Mouse (Mus musculus) neural tube, embryonic 12.5 days (tissue): Measurements from ENCODE around the gene Tnfsf8. TPM values are rescaled to one million over a fixed set of nuclear protein-coding genes. Genes with fewer than 3 reads are reported as not detected.

Experiments used
- ATAC-seq: fragments of 200-750 bp; cut with Nextera tagmentation; 2 replicates; pipeline ENCODE4 v1.8.0; 2017; ENCODE audit warnings: low read depth, mild to moderate bottlenecking, moderate TSS enrichment, moderate library complexity; ENCODE audit not compliant: low FRiP score
- H3K27ac ChIP-seq: fragments of 300-500 bp; sonication (generic); 2 replicates; pipeline ENCODE4 v1.5.1; 2016
- H3K27me3 ChIP-seq: fragments of 300-500 bp; sonication (generic); replicated peaks from 2 replicates; pipeline ENCODE4 v1.6.1; 2016; ENCODE audit warnings: mild to moderate bottlenecking
- H3K36me3 ChIP-seq: fragments of 300-500 bp; sonication (generic); 2 replicates; pipeline ENCODE4 v1.6.1; 2016; ENCODE audit warnings: mild to moderate bottlenecking
- H3K4me1 ChIP-seq: fragments of 300-500 bp; sonication (generic); 2 replicates; pipeline ENCODE4 v1.6.1; 2016
- H3K4me2 ChIP-seq: fragments of 300-500 bp; sonication (generic); replicated peaks from 2 replicates; pipeline ENCODE4 v1.6.1; 2016; ENCODE audit warnings: mild to moderate bottlenecking
- H3K4me3 ChIP-seq: fragments of 300-500 bp; sonication (generic); 2 replicates; pipeline ENCODE4 v1.5.1; 2016
- H3K9ac ChIP-seq: fragments of 300-500 bp; sonication (generic); 2 replicates; pipeline ENCODE4 v1.6.1; 2016; ENCODE audit warnings: mild to moderate bottlenecking
- H3K9me3 ChIP-seq: fragments of 300-500 bp; sonication (generic); 2 replicates; pipeline ENCODE4 v1.6.1; 2016; ENCODE audit warnings: mild to moderate bottlenecking
- whole genome bisulfite sequencing: fragments of 180-500 bp; shearing (Covaris S2); methylation state at CpG from one replicate; pipeline ENCODE4 v1.1.7; 2016; 5-methylcytosine and 5-hydroxymethylcytosine counted together
- polyA plus RNA-seq: library from polyadenylated mRNA; unstranded; fragments of >200 nt; fragmentation: Nextera tagmentation; extraction: Ambion mirVana; gene quantifications from 2 replicates; pipeline ENCODE4 v1.2.1, GENCODE M21; 2016

The Tnfsf8 gene
- polyA plus RNA-seq, 1 experiment from 2014 or later = not detected

DNA sequence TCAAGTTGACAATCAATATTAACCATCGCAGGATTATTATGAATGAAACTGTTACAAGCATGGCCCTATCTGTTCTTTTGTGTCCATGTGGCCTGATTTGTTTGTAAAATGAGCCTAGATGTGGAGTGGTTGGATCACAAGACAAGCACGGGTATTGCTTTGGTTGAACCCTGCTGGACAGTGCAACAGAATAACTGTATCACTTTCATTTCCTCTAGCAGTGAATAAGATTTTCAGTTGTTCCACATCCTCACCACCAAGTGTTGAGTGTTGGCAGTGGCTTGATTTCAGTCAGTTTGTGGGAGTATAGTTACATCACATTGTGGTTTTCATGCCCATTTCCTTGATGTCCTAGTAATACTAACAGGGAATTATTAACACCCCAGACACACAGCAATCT is 45.5 kb downstream of the Tnfsf8 start:
- no peak overlapping the region for H3K4me2 ChIP-seq
- no peaks in the 10 kb centered on the region for H3K4me1 ChIP-seq
- H3K9ac ChIP-seq = no peak overlapping the region
- no peak overlapping the region for H3K27ac ChIP-seq
- no peaks in the 10 kb centered on the region for H3K9me3 ChIP-seq
- 92% methylated on average over 2 of the region's 2 CpGs for WGBS
- no peaks in the 10 kb centered on the region for H3K36me3 ChIP-seq
- no peaks in the 10 kb centered on the region for H3K27me3 ChIP-seq
- H3K4me3 ChIP-seq = no peak overlapping the region
- ATAC-seq = no peak

DNA sequence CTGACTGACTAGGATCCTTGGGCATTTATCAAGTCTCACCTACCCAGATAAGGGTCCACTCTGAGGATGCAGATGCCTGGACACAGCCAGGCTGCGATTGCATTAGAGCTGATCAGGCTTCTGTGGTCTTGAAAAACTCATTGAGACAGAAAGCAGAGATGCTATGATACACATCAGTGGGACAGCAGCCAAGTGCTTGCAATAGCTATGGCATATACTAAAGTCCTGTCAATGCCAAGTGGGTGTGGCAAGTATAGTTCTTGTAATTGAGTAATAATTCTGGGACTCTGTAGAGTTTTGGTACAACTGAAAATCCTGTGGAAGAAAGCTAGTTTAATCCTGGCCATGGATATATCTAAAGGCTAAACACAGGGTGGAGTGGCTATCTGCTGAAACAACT is 63.1 kb downstream of the Tnfsf8 start:
- Histone ChIP-seq H3K27me3 (no peaks in the 10 kb centered on the region), H3K9ac (no peak overlapping the region), H3K36me3 (no peaks in the 10 kb centered on the region), H3K4me3 (no peak overlapping the region), H3K9me3 (no peaks in the 10 kb centered on the region), H3K4me2 (no peak overlapping the region), H3K27ac (no peak overlapping the region), H3K4me1 (no peaks in the 10 kb centered on the region)
- WGBS = 81% methylated on average over 1 of the region's 1 CpGs
- no peak for ATAC-seq

DNA sequence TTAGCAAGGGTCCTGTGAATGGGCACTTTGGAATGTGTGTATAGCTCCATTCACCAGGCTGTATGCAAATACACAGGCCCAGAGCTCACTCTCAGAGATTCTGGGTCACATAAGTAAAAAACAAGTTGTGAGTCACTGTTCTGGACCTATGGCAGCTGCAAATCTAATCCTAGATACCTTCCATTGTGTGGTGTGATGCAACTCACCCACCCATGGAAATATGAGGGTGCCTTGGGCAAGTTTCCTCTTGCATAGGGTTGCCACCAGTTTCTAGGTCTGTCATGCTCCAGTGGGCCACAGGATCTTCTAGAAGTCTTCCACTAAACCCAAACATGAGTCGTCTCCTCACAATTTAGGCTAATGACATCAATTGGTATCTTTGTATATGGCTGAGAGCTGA is 64.6 kb downstream of the Tnfsf8 start:
- H3K36me3 ChIP-seq = no peaks in the 10 kb centered on the region
- ATAC-seq = no peak
- no peak overlapping the region for H3K4me2 ChIP-seq
- no peaks in the 10 kb centered on the region for H3K4me1 ChIP-seq
- H3K9me3 ChIP-seq = no peaks in the 10 kb centered on the region
- no peak overlapping the region for H3K4me3 ChIP-seq
- no peak overlapping the region for H3K27ac ChIP-seq
- 89% methylated on average over 1 of the region's 1 CpGs for WGBS
- no peak overlapping the region for H3K9ac ChIP-seq
- H3K27me3 ChIP-seq = no peaks in the 10 kb centered on the region

- H3K27me3 ChIP-seq = no peaks in the 10 kb centered on the region
- no peak overlapping the region for H3K4me3 ChIP-seq
- H3K4me2 ChIP-seq = no peak overlapping the region
- 94% methylated on average over 3 of the region's 3 CpGs for WGBS
- H3K9ac ChIP-seq = no peak overlapping the region
- H3K36me3 ChIP-seq = no peaks in the 10 kb centered on the region
- no peaks in the 10 kb centered on the region for H3K9me3 ChIP-seq
- H3K4me1 ChIP-seq = no peaks in the 10 kb centered on the region
- no peak for ATAC-seq
- H3K27ac ChIP-seq = no peak overlapping the region
Measured at GRCm38 (mm10) chr4:63792328-63792727, 68.8 kb downstream of the Tnfsf8 start.

DNA sequence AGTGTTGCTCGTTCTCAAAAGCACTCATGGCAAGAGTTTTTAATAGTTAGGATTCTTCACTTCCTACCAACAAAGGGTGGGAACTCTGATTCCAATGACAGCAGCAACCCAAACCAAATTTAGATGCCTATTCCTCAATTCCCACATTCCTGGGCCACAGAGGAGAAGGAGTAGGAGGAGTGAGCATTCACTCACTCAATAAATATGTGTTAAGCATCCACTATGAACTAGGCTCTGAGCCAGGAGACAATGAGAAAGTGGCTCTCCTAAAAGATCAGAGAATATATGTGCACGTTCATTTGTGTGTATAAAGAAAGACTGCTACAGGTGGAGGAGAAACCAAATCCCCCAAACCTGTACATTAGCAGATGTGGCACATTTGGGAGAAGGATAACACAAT is 75.7 kb downstream of the Tnfsf8 start:
- whole genome bisulfite sequencing = 83% methylated on average over 2 of the region's 2 CpGs
- H3K4me2 ChIP-seq = no peak overlapping the region
- H3K36me3 ChIP-seq = no peaks in the 10 kb centered on the region
- H3K9me3 ChIP-seq = no peaks in the 10 kb centered on the region
- no peak for ATAC-seq
- H3K4me1 ChIP-seq = no peaks in the 10 kb centered on the region
- H3K9ac ChIP-seq = no peak overlapping the region
- H3K27me3 ChIP-seq = no peaks in the 10 kb centered on the region
- no peak overlapping the region for H3K27ac ChIP-seq
- no peak overlapping the region for H3K4me3 ChIP-seq

DNA sequence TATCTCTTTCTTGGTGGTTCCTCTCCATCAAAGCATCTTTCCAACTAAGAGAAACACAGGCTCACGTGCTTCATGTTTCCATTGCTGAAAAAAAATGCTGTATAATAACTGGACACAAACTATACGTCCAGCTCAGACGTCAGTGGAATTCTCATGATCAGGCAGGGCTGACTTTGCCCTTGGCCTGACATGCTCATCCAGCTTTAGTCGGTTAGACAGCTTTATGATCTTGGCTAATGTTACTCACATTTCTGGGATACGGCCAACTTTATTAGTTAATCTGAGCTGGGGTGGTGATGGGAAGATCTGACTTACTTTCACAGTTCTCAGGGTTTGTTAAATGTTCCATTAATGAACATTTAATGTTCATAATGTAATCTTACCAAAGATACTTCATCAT is 77.3 kb downstream of the Tnfsf8 start:
- no peaks in the 10 kb centered on the region for H3K27me3 ChIP-seq
- no peak for ATAC-seq
- H3K4me3 ChIP-seq = no peak overlapping the region
- H3K9ac ChIP-seq = no peak overlapping the region
- H3K36me3 ChIP-seq = no peaks in the 10 kb centered on the region
- H3K9me3 ChIP-seq = no peaks in the 10 kb centered on the region
- H3K4me2 ChIP-seq = no peak overlapping the region
- 85% methylated on average over 5 of the region's 5 CpGs for WGBS
- H3K27ac ChIP-seq = no peak overlapping the region
- H3K4me1 ChIP-seq = no peaks in the 10 kb centered on the region

DNA sequence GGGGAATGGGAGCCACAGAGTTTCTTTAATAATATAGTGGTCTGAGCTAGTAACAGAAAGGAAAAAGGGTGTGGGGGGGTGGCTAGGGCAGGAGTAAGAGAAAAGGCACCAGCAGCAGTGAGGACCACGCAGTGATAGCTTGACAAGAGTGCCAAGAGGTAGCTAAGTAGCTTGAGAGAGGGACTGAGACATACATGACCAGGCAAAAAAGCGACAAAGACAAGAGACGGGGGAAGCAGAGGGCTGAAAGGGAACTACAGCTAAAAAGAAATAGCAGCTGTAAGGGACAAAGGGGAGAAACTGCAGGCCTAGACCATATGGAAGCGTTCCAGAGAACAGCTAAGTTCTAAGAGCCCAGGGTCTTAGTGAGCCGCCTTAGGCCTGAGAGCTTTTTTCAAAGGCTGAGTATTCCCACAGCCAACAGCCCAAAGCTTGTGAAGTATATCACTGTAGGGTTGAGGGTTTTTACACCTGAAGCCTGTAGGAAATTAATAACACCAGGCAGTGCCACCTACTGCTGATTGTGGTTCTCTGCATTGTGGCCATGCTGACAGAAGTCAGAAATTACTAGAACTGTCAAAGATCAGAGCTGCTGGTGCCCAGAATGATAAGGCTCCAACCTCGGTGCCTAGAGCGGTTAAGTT is 78.1 kb downstream of the Tnfsf8 start:
- ATAC-seq = no peak
- no peak overlapping the region for H3K27ac ChIP-seq
- H3K36me3 ChIP-seq = no peaks in the 10 kb centered on the region

More for the DNA sequence above, 78.1 kb downstream of the Tnfsf8 start:
- no peaks in the 10 kb centered on the region for H3K27me3 ChIP-seq
- 85% methylated on average over 7 of the region's 7 CpGs for WGBS
- H3K4me2 ChIP-seq = no peak overlapping the region
- H3K4me3 ChIP-seq = no peak overlapping the region
- no peaks in the 10 kb centered on the region for H3K9me3 ChIP-seq
- no peak overlapping the region for H3K9ac ChIP-seq
- H3K4me1 ChIP-seq = no peaks in the 10 kb centered on the region

Other genes starting within 250 kb of the Tnfsf8 start
- not detected in 2 replicates for gene Tex48, start 238.9 kb downstream of the Tnfsf8 start, polyA plus RNA-seq
- not detected in 2 replicates for gene Gm11214, start 198.0 kb downstream of the Tnfsf8 start, polyA plus RNA-seq
- 0.05 and 0.09 TPM in 2 replicates for gene Tnfsf15, start 116.2 kb downstream of the Tnfsf8 start, polyA plus RNA-seq
- 7.6 and 7.7 TPM in 2 replicates for gene Tnc, start 185.7 kb upstream of the Tnfsf8 start, polyA plus RNA-seq